Mouse (Mus musculus) spleen, adult 2 months (tissue): ENCODE measurements around the gene Mfap2. TPM values are rescaled to one million over a fixed set of nuclear protein-coding genes. Genes with fewer than 3 reads are reported as not detected.
A peak's percentile ranks its signal among the peaks of the same experiment; 100 is the strongest.

Experiments
- DNase-seq, 2 experiments: peaks; one replicate each; pipeline versions ENCODE4 v3.0.0 to v3.0.0-alpha.2; 2012 to 2021; ENCODE audit warnings: low spot score in 2 of 2, low read depth in 1 of 2
- H3K27ac ChIP-seq: fragments of 200-500 bp; 2 replicates; pipeline ENCODE4 v1.5.1; 2012; ENCODE audit warnings: low read length, inconsistent platforms; ENCODE audit not compliant: insufficient read depth
- H3K27me3 ChIP-seq: fragments of 200-500 bp; 2 replicates; pipeline ENCODE4 v1.6.1; 2012; ENCODE audit warnings: mild to moderate bottlenecking, moderate library complexity, low read length, inconsistent platforms; ENCODE audit not compliant: control insufficient read depth, insufficient read depth
- H3K36me3 ChIP-seq: fragments of 200-500 bp; 2 replicates; pipeline ENCODE4 v1.6.1; 2012; ENCODE audit warnings: mild to moderate bottlenecking, low read length, inconsistent platforms; ENCODE audit not compliant: control insufficient read depth, insufficient read depth
- H3K4me1 ChIP-seq: fragments of 200-500 bp; 2 replicates; pipeline ENCODE4 v1.6.1; 2011; ENCODE audit warnings: inconsistent platforms; ENCODE audit not compliant: control insufficient read depth, insufficient read depth, insufficient read length
- H3K4me3 ChIP-seq: fragments of 200-500 bp; 2 replicates; pipeline ENCODE4 v1.5.1; 2011; ENCODE audit warnings: mild to moderate bottlenecking, inconsistent platforms; ENCODE audit not compliant: insufficient read depth, insufficient read length; ENCODE audit errors: extremely low read depth
- CTCF ChIP-seq: fragments of 200-500 bp; IDR thresholded peaks from 2 replicates; pipeline ENCODE4 v1.5.1; 2011; ENCODE audit warnings: mild to moderate bottlenecking, inconsistent platforms; ENCODE audit not compliant: insufficient read depth, insufficient read length, insufficient replicate concordance; ENCODE audit errors: extremely low read depth
- POLR2A ChIP-seq: fragments of 200-500 bp; IDR thresholded peaks from 2 replicates; pipeline ENCODE4 v1.6.1; 2011; ENCODE audit warnings: low read depth, low read length, inconsistent platforms
- WGBS: fragments of 180-500 bp; shearing (Covaris S2); methylation state at CpG from one replicate; pipeline ENCODE4 v1.1.7; 2018; 5-methylcytosine and 5-hydroxymethylcytosine counted together
- polyA plus RNA-seq: library from polyadenylated mRNA; depleted of rRNA; stranded (reverse); fragments of >200 nt; gene quantifications from 2 replicates; pipeline ENCODE4 v1.2.3, GENCODE M21; 2012

Mfap2 gene
- polyA plus RNA-seq, 1 experiment, result 3.1 TPM

DNA sequence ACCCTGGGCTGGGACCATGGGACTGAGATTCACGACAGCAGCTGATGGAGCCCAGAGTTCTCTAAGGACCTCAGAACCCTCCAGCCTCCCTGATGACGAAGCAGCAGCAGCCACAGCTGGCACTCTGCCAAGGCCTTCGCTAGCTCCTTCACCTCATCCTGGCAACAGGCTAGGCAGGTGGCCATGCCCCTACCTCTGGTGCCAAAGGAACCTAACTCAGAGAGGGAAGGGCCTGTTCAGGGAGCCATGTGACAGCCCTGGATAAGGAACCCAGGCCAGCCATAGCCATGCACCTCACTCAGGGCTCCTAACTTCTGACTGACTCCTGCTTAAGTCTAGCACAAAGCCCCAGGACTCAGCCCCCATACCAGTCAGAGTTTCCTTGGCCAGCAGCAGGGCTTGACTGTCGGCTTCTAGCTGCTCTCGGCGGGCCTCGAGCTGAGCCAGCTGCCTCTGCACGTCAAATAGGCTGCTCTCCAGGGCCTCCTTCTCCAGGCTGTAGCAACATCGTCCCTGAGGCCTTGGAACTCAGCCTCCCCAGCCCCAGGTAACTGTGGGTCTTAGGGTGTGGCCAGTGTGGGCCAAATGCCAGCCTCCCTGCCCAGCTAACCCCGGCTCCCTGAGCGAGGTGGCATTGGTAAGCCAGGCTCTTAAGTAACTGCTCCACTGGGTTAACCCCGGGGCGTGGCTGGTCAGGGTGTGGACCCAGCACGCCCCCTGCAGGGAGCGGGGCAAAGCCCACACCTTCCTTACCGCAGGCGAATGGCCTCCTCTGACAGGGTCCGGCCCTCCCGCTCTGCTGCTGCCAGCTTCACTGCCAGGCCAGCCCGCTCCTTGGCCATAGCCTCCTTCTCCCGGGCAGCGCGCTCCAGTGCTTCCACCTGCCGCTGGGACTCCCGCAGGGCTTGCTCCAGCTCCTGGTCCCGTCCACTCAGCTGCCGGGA lies 23.7 kb downstream of the Mfap2 start:
- DNase-seq, result no peak
- no peak for TF ChIP-seq CTCF
- no peak for TF ChIP-seq POLR2A
- H3K27ac ChIP-seq, result no peak overlapping the region
- H3K27me3 ChIP-seq, result no peaks in the 10 kb centered on the region
- no peak overlapping the region for H3K4me3 ChIP-seq
- WGBS, result 82% methylated on average over 27 of the region's 27 CpGs
- no peaks in the 10 kb centered on the region for H3K4me1 ChIP-seq
- no peaks in the 10 kb centered on the region for H3K36me3 ChIP-seq

GRCm38 (mm10) chr4:141041117-141041516 lies 30.9 kb downstream of the Mfap2 start:
- Histone ChIP-seq H3K27me3 (no peaks in the 10 kb centered on the region), H3K4me1 (no peaks in the 10 kb centered on the region), H3K27ac (no peak overlapping the region), H3K36me3 (no peaks in the 10 kb centered on the region), H3K4me3 (no peak overlapping the region)
- no peak for TF ChIP-seq POLR2A
- TF ChIP-seq CTCF, result no peak
- 79% methylated on average over 12 of the region's 12 CpGs for WGBS
- DNase-seq, result no peak

DNA sequence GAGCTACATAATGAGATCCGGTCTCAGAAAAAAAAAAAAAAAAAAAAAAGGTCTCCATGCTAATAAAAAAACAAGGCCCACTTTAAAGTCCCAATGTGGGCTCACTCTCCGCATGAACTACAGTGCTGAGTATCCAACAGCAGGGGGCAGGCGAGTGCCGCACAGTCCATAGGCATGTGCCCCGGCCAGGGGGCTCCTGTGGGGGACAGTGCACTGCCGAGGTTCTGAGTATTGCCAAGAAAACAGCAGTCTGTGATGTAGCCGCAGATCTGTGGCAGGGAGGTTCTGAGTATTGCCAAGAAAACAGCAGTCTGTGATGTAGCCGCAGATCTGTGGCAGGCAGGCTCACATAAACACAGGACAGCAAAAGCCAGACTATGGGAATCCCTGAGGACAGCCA lies 34.6 kb downstream of the Mfap2 start:
- WGBS, result 22% methylated on average over 8 of the region's 8 CpGs
- TF ChIP-seq POLR2A (no peak), CTCF (peak; percentile 82)
- no peak overlapping the region for H3K4me3 ChIP-seq
- no peaks in the 10 kb centered on the region for H3K36me3 ChIP-seq
- H3K27me3 ChIP-seq, result no peaks in the 10 kb centered on the region
- DNase-seq, result peak in 1 of 2 experiments; percentile 44
- no peak overlapping the region for H3K27ac ChIP-seq
- no peaks in the 10 kb centered on the region for H3K4me1 ChIP-seq

DNA sequence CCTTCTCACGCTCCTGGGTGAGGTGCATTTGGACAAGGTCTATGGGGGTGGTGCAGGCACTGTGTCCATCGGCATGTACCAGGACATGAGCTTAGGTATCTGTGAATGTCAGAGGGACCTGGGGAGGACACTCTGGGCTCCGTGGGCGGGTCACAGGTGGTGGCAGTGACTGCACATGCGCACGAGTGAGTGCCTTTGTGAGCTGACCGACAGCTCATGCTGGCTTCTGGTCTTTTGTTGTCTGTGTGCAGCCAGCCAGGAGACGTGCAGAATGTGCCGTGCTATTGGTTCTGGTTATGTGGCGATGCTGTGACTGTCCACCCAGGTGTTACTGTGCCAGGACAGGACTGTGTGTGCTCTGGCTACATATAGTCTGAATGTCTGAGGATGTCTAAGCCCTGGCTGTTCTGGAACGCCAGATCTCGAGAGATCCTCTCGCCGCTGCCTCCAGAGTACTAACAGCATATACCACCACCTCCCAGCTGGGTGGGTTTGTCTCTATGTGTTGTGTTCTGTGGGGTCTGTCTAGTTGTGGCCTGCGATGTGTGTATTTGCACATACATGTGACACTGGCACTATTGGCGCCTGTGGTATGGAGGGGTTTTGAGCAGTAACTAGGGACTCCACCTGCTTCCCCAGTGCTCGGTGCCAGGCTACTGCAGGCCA lies 38.7 kb downstream of the Mfap2 start:
- no peaks in the 10 kb centered on the region for H3K27me3 ChIP-seq
- DNase-seq, result no peak
- H3K4me3 ChIP-seq, result no peak overlapping the region
- H3K36me3 ChIP-seq, result no peaks in the 10 kb centered on the region
- no peak overlapping the region for H3K27ac ChIP-seq
- H3K4me1 ChIP-seq, result no peaks in the 10 kb centered on the region
- TF ChIP-seq CTCF, result no peak
- no peak for TF ChIP-seq POLR2A
- 91% methylated on average over 17 of the region's 17 CpGs for WGBS

DNA sequence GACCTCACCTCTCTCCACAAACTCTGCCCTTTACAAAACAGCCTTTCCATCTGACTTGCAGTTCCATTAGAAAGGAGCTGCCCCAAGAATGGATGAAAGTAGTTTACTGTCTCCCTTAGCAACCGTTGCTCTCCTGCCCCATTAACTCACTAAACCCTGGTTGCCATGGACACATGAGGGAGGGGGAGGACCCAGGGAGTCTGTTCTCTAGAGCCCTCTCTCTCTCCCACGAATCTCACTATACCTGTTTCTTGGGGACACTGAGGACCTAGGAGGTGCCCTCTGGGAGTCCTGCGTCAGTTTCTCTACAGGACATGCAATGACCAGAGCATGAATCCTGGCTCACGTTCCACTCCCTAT lies 39.2 kb downstream of the Mfap2 start:
- DNase-seq, result no peak
- H3K27me3 ChIP-seq, result no peaks in the 10 kb centered on the region
- WGBS, result 80% methylated on average over 4 of the region's 4 CpGs
- TF ChIP-seq CTCF, result no peak
- no peak for TF ChIP-seq POLR2A
- H3K36me3 ChIP-seq, result no peaks in the 10 kb centered on the region
- H3K4me1 ChIP-seq, result no peaks in the 10 kb centered on the region
- no peak overlapping the region for H3K4me3 ChIP-seq
- H3K27ac ChIP-seq, result no peak overlapping the region

GRCm38 (mm10) chr4:141052442-141052841 lies 42.2 kb downstream of the Mfap2 start:
- no peaks in the 10 kb centered on the region for H3K4me1 ChIP-seq
- H3K36me3 ChIP-seq, result no peaks in the 10 kb centered on the region
- H3K27me3 ChIP-seq, result no peaks in the 10 kb centered on the region
- no peak for TF ChIP-seq CTCF
- TF ChIP-seq POLR2A, result no peak
- no peak overlapping the region for H3K4me3 ChIP-seq
- DNase-seq, result no peak
- 92% methylated on average over 12 of the region's 12 CpGs for WGBS
- H3K27ac ChIP-seq, result no peak overlapping the region

GRCm38 (mm10) chr4:141053138-141053537 lies 42.9 kb downstream of the Mfap2 start:
- no peak overlapping the region for H3K4me3 ChIP-seq
- no peak for DNase-seq
- WGBS, result 83% methylated on average over 8 of the region's 8 CpGs

More at GRCm38 (mm10) chr4:141053138-141053537, 42.9 kb downstream of the Mfap2 start:
- Histone ChIP-seq H3K4me1 (no peaks in the 10 kb centered on the region), H3K36me3 (no peaks in the 10 kb centered on the region), H3K27me3 (no peaks in the 10 kb centered on the region), H3K27ac (no peak overlapping the region)
- TF ChIP-seq POLR2A (no peak), CTCF (no peak)
